Mouse (Mus musculus): ENCODE data around the gene Slc22a26. TPM values are rescaled to one million over a fixed set of nuclear protein-coding genes. Genes with fewer than 3 reads are reported as not detected.
"Not testable (repeated sequence)": the region's sequence is repeated elsewhere in the genome, so short reads cannot be mapped to it uniquely, and the experiment has no call there.

Slc22a26 gene
- polyA plus RNA-seq (2012; rRNA removed): not detected in 2 replicates

DNA sequence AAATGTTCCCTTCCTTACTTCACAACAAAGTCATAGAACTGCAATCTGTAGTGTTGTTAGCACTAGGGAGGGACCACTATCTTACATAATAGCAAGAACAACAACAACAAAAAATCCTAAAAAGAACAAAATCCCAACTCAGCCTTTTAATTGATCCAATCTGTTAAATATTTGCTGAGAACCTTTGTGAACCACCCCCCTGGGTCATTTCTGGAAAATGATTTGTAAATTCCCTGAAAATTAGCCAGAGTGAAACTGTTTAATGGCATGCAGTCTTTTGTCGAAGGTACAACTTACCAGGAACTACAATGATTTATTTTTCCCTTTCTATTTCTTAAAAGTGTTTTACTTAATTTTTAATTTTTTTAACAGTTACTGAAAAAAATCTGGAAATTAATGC lies at the start of gene Slc22a26:
Slc22a26 (minus strand) TSS at position 97 of the 400 bp plus-strand sequence.
- no peak for DNase-seq (ENCODE audit: low read depth)

DNA sequence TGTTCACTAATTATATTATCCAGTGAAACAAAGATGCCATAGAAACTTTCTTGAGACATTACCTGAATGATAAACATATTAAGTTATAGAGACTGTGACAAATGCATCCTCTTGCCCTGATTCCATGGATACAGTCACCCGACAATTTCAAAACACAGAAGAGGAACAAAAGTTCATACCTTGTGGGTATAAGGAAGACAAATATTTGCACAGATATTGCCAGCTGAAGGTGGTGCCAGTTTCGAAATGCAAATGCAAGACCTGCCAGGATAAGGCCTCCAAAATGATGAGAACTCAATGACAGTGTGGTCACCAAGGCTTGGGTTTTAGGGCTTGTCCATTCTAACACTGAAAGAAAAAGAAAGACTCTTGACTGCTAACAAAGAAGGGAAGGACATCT lies 27.4 kb upstream of the Slc22a26 start:
- no peak for DNase-seq (ENCODE audit: low read depth)

DNA sequence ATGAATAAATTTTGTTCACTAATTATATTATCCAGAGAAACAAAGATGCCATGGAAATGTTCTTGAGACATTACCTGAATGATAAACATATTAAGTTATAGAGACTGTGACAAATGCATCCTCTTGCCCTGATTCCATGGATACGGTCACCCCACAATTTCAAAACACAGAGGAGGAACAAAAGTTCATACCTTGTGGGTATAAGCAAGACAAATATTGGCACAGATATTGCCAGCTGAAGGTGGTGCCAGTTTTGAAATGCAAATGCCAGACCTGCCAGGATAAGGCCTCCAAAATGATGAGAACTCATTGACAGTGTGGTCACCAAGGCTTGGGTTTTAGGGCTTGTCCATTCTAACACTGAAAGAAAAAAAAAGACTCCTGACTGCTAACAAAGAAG lies 11.9 kb downstream of the Slc22a26 start:
- DNase-seq (ENCODE audit: low read depth): no peak

DNA sequence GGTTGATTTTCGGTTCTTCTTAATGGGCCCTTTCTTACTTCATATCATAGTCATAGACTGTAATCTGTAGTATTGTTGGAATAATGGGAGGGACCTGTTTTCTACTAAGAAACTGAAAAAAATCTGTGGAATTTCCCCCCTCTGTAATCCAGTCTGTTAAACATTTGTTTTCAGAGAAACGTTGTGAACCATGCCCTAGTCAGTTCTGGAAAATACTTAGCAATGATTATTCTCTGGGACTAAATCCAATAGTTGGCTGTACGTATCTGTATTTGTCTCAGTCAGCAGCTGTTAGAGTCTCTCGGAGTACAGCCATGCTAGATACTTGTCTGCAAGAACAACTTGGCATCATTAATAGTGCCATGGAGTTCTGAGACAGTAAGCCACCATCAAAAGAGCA lies 27.2 kb downstream of the Slc22a26 start:
- no peak for DNase-seq (ENCODE audit: low read depth)

DNA sequence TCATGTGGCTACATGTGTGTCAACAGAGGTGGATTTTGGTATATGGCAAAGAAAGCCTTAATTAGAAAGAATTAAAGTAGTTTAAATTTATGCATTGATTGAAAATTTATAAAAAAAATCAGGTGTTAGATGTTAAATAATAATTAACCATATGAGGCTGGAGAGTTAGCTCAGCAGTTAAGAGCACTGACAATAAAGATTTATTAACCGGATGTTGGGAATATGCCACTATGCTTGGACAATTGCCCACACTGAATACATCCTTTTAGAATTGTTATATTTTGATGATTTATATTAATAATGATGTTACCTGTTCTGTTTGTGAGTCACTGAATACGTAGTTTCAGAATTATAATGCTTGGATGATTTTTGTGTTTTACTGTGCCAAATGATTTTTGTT lies 36.3 kb downstream of the Slc22a26 start:
- DNase-seq (ENCODE audit: low read depth): no peak

DNA sequence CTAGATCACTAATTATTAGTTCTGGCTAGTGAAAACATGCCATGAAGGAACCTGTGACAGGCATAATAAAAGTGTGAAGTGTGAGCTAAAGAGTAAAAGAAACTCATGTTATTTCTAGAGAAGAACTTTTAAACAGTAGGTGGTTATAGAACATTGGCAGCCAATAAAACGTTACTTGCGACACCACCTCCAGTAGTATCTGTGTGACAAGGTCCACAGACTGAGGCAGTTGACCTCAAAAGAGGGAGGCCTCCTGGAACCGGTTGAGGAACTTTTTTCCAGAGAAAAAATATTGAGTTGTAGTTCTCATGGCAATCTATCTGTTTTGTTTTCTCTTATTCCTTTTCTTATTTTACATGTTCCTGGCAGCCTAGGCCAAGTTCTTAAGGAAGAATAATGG lies 36.9 kb downstream of the Slc22a26 start:
- DNase-seq (ENCODE audit: low read depth): no peak

DNA sequence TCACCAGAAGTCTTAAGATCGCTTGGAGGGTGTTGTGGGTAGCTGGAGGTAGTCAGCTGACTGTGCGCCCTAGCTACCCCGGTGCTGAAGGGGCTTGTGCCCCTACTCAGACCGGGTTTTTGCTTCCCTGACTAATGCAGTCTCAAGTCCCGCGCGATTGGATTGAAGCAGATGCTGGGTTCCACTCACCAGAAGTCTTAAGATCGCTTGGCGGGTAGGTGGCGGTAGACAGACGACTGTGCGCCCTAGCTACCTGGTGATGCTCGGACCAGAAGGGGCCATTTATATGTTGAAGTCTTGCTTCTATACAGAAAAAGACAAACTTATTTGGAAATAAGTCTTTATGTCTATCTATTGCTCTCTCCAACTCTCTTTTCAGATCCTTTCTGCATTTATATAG lies 49.1 kb downstream of the Slc22a26 start:
- not testable (repeated sequence) for DNase-seq (ENCODE audit: low read depth)

Other genes with a start within 250 kb of the Slc22a26 start
- 104 and 159 TPM in 2 replicates for gene Pla2g16, start 245.2 kb downstream of the Slc22a26 start, polyA plus RNA-seq (2012; rRNA removed)
- 43.3 and 74.5 TPM in 2 replicates for gene Lgals12, start 195.5 kb downstream of the Slc22a26 start, polyA plus RNA-seq (2012; rRNA removed)
- 12.2 and 15.8 TPM in 2 replicates for gene Hrasls5, start 190.1 kb downstream of the Slc22a26 start, polyA plus RNA-seq (2012; rRNA removed)
- gene Slc22a19, start 91.4 kb downstream of the Slc22a26 start, polyA plus RNA-seq (2012; rRNA removed): not detected in 2 replicates
- not detected in 2 replicates for gene Slc22a27, start 163.4 kb upstream of the Slc22a26 start, polyA plus RNA-seq (2012; rRNA removed)